ENCODE assay signal across 8 mouse cellular contexts in the genomic region with DNA sequence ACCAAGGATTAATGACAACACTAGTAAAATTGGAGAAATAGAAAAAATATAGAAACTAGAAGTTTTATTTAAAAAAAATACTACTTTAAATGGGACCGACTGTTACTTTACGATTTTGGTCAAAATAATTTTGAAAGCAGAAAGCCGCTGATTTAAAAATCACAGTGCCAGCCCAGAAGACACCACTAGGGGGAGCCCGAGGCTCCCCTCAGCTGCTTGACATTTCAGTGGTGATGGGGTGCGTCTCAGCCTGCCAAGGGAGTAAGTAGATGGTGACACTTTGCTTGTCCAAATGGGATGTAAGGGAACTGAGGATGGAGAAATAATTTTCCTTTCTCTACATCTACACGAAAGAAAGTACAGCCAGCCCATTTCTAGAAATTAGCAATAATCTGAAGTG.
DNase-seq lines count a peak whose midpoint lies in the region; ATAC-seq and TF ChIP-seq lines count a peak whose summit lies in the region.

No protein-coding gene starts in this region.

- DNase-seq in left cerebral cortex, adult 18-20 months (ENCODE audit: low spot score in 2 of 2), result peak; percentile 60 to 66
- DNase-seq in left cerebral cortex, adult 11 months (ENCODE audit: low spot score), result no peak
- DNase-seq in NIH3T3 (ENCODE audit: low read depth), result peak; percentile 87
- peak; percentile 73 to 83 for DNase-seq in cerebellum, postnatal 25 days
- peak; percentile 72 for DNase-seq in limb, embryonic 14.5 days (ENCODE audit: low spot score)
- DNase-seq in right cerebral cortex, postnatal 36 days (ENCODE audit: low spot score in 2 of 2), result peak; percentile 40 to 49

- peaks cover 22% of the 10 kb centered on the region for H3K4me1 ChIP-seq in limb, embryonic 14.5 days (ENCODE audit: control insufficient read depth, insufficient read depth, low read length)

- no peak overlapping the region for H3K4me3 ChIP-seq in limb, embryonic 14.5 days (replicated peaks; ENCODE audit: low read length)

- H3K27ac ChIP-seq in limb, embryonic 14.5 days (replicated peaks; ENCODE audit: low read depth, low read length), result no peak overlapping the region

- H3K36me3 ChIP-seq in limb, embryonic 14.5 days (ENCODE audit: control insufficient read depth, insufficient read depth, low read length), result no peaks in the 10 kb centered on the region

- no peak overlapping the region for H3K4me2 ChIP-seq in limb, embryonic 14.5 days (replicated peaks; ENCODE audit: low read depth, low read length, severe bottlenecking)

- 24% methylated on average over 6 of the region's 6 CpGs for WGBS in limb, embryonic 14.5 days

- ATAC-seq in hematopoietic stem cell, adult 5-6 weeks (replicated peaks in 1 of 2; ENCODE audit: insufficient read depth in 1 of 2, low FRiP score in 2 of 2, low TSS enrichment in 1 of 2, low read depth in 1 of 2, poor library complexity in 2 of 2, severe bottlenecking in 2 of 2), result peak; percentile 56 to 68; a peak in 2 of 4 replicates
- ATAC-seq in limb, embryonic 14.5 days (ENCODE audit: low FRiP score, low read depth), result no peak
- no peak for ATAC-seq in megakaryocyte-erythroid progenitor cell, adult 5-6 weeks (replicated peaks; ENCODE audit: low FRiP score, low TSS enrichment, poor library complexity, severe bottlenecking)

- no peak for TF ChIP-seq POLR2A in limb, embryonic 14.5 days (IDR thresholded peaks at IDR 0.05; ENCODE audit: borderline replicate concordance, extremely low read depth, insufficient read depth, insufficient read length)

- H3K9me3 ChIP-seq in limb, embryonic 14.5 days (ENCODE audit: control insufficient read depth, low read length), result no peaks in the 10 kb centered on the region

- H3K27me3 ChIP-seq in limb, embryonic 14.5 days (ENCODE audit: control insufficient read depth, insufficient read depth, low read length), result no peaks in the 10 kb centered on the region

- no peak overlapping the region for H3K9ac ChIP-seq in limb, embryonic 14.5 days (ENCODE audit: low read depth, low read length, severe bottlenecking)

Comparison
In these comparisons a context has a peak if more than half of its experiments do, and no peak if none do; other contexts are left out.
1. ATAC-seq: peak in hematopoietic stem cell, adult 5-6 weeks (2 of 2); none in limb, embryonic 14.5 days (single experiment) and megakaryocyte-erythroid progenitor cell, adult 5-6 weeks (single experiment).